Mouse (Mus musculus): Measurements from ENCODE around the gene Glod4. TPM values are rescaled to one million over a fixed set of nuclear protein-coding genes. Genes with fewer than 3 reads are reported as not detected.

The Glod4 gene
- total RNA-seq, 2 experiments from 2014 or later: 47.8 to 50.4 TPM

DNA sequence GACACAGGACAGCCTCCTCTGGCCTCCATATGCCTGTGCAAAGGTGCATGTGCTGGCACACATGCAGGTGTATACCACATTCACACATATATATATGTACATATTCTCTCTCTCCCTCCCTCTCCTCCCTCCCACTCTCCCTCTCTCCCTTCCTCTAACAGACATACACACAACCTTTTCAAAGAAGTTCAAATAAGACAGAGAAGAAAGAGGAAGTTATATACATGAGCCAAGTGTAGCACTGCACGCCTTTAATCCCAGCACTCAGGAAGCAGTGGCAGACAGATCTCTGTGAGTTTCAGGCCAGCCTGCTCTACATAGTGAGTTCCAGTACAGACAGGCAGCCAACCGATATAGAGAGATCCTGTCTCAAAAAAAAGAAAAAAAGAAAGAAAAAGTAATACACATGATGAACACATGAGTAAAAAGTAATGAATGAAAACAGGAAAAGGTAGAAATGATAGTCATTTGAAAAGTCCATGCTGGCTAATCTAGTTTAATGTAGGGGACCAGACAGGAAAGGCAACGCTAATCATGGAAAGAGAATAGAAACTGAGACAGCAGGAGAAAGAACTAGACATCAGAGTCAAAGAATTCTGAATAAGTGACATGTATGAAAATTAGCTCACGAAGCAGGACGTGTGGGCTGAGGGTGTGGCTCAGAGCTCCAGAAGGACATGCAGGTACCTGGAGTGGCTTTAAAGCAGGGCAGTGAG, 90.1 kb downstream of the Glod4 start:
- DNase-seq (ENCODE audit: low spot score in 2 of 2): no peak

GRCm38 (mm10) chr11:76150980-76151379, 92.5 kb downstream of the Glod4 start:
- no peak for DNase-seq (ENCODE audit: low spot score in 2 of 2)

DNA sequence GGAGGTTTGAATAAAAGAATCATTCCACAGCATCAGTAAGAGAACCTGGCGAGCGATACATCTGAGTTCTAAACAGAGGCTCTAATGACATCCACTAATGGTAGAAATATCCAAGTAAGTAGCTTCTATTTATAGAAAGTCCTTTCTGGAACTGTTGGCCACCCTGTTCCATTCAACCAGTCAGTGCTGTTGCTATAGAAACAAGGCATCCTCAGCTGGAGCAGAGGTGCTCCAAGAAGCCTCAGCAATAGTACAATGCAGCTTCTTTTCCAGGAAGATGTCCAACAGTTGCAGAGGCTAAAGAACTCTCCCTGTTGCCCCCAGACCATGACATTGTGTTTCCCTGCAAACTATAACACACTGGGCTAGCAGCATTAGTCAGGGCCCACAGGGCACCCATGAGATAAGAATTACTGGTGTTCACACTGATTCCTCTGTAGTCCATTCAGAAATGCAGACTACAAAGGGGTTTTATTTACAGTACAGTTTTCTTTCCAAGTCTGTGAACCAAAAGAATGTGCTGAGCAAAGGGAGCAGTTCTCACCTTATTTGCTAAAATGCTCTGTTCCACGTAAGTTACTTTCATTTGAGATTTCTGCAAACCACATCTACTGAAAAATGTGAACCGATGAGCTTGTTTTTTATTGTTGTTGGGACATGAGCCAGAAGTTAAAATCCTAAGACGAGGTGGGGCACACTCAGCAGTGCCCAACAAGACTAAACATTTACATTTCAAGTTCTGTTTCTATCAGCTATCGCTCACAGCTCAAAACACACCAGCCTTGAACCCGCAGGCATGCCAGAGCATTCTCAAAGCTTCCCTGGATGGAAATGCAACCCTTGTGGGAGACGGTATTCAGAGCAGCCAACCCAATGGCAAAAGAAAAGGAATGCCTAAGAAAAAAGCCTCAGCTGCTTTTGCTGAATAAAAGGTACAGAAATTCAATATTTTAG, 95.2 kb downstream of the Glod4 start:
- peak; percentile 9 to 36 for DNase-seq (ENCODE audit: low spot score in 2 of 2)

DNA sequence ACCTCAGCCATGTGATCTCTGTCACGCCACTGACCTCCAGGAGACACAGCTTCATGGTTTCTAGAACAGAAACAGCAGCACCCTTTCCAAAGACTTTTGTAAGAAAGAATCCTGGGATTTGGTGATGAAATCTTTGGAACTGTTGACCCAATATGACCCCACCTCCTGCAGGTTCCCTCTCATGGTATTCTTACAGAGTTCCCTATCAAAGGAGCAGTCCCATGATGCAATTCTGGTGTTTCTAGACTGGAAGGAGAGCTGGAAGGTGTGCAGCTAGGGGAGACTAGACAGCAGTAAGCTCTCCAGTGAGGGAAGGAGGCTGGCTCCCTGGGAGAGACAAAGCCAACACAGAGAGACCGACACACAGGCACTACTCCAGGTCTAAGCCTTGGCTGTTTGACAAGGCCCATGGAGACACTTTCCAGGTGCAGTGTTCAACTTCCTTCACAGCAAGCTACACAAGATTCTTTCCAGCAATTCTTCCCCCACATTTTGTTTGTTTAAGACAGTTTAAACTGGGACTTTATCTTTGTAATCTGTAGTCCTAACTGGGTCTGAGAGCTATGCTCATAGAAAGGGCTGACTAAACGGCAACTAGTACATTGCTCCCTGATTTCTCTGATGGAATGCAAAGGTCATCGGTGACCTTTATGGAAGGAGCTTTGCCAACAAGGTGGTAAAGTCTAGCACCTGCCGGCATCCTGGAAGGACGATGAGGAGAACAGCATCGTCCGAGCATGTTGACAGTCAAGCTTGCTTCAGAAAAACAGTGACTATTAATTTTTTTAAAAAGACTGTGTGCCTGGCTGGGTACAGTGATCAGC, 97.1 kb downstream of the Glod4 start:
- no peak for DNase-seq (ENCODE audit: low spot score in 2 of 2)

- DNase-seq (ENCODE audit: low spot score in 2 of 2): no peak
Observed at GRCm38 (mm10) chr11:76145169-76145568, 98.4 kb downstream of the Glod4 start.

DNA sequence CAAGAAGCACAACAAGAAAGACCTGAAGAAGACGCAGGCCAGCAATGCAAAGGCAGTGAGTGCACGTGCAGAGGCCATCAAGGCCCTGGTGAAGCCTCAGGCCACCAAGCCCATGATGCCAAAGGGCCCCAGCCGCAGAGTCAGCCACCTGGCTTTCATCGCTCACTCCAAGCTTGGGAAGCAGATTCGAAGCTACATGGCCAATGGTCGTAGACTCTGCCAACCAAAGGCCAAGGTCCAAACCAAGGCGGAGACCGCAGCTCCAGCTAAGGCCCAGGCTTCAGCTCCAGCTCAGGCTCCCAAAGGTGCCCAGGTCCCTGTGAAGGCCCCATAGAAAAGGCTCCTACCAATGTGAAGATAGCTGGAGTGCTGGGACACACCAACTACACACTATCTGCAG, 99.1 kb downstream of the Glod4 start:
- DNase-seq (ENCODE audit: low spot score in 2 of 2): no peak

DNA sequence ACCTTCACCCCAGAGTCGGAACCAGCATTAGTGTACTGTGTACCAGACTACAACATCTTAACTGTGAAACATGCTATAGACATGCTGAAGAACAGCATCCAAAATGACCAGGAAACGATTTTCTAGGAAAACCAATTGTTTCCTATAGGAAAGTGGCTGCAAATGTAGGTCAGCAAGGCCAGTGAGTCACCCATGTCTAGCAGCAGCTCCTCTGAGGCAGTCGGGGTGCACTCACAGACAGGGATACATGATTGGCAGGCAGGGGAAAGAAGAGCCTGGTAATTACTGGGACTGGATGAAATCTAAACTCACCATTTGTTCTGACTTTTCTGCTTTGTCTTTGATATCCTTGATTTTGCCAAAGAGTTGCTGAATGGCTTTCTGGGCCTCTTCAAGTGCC, 105.5 kb downstream of the Glod4 start:
- DNase-seq (ENCODE audit: low spot score in 2 of 2): no peak

DNA sequence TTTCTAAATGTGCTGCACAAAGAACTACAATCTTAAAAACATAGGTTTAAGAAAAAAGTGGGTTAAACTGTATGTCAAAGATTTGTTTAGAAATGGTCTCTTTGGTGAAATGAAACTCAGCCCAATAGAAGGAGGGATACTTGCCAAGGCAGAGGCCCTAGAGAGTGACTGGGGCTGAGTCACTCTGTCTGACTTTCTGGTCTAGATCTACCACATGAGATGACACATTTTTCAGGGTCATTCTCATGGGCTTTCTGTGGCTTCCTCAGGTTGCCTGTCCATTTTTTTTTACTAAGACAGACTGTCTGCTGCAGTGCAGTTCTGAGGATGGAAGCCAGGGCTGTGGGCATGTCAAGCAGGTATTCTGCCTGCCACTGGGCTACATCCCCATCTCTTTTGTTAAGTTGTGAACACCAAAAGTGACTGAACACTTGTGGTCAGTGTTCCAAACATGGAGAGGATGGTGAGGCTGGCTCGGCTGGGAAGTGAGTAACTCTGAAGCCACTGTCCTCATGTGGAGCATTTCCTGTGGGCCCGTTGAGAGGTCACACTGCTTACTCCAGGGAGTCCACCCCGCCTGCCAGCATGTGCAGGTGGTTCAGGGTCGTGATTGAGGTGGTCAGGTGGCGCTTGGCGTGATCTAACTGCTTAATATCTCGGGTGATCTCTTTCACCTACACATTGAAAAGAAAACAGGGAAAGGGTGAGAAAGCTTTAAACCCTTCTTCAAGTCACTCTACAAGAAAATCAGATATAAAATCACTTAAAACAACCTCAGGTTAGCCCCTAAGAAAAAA, 107.7 kb downstream of the Glod4 start:
- DNase-seq (ENCODE audit: low spot score in 2 of 2): no peak

DNA sequence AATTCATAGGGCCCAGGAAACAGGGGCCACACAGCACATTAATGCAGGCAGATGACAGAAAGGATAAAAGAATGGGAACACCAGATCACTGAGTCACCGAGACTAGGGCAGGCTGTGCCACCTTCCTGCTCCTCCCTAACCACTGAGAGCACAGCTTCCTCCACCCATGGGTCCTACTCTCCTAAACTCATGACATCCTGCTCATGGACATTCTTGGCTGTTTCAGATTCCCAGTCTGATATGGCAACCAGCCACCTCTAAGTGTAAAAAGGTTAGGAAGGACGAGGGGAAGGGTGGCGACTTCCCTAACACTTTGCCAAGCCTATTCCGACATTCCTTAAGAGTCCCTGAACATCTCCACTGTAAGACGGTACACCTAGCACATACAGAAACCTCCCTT, 112.7 kb downstream of the Glod4 start:
- DNase-seq (ENCODE audit: low spot score in 2 of 2): no peak

- no peak for DNase-seq (ENCODE audit: low spot score in 2 of 2)
Observed at GRCm38 (mm10) chr11:76125386-76125785, 118.1 kb downstream of the Glod4 start.

- no peak for DNase-seq (ENCODE audit: low spot score in 2 of 2)
Observed at GRCm38 (mm10) chr11:76123517-76123916, 120.0 kb downstream of the Glod4 start.

DNA sequence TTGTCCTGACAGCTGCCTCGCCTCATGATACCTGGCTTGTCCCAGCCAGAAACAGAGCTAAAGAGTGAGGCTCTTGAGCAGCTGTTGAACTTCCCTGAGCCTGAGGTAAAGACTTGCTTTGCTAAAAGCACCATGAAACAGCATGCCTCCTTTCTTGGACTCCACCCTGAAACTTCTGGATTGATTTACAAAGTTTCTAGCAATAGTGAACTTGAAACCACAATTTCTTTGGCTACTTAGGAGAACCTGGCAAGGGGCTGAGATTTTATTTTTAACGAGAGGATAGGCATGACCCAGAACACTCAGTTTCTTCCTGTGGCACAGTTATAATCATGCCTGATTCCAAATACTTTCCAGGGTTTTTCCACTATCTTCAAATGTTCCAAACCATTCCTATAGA, 121.0 kb downstream of the Glod4 start:
- DNase-seq (ENCODE audit: low spot score in 2 of 2): no peak

DNA sequence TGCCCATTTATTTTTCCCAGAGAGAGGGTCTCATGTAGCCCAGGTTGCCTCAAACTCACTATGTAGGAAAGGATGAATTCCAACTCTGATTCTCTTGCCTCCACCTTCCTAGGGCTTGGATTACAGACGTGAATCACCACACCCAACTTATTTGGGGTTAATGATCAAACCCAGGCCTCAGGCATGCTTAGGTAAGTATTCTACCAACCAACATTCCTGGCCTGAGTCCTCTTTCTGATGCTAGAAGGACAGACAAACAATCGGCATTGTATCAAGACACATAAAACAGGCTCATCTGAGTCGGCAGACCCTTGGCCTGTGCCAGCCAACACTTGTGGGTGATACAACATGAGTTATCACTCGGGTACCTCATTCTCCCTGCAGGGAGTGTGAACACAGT, 122.4 kb downstream of the Glod4 start:
- no peak for DNase-seq (ENCODE audit: low spot score in 2 of 2)

DNA sequence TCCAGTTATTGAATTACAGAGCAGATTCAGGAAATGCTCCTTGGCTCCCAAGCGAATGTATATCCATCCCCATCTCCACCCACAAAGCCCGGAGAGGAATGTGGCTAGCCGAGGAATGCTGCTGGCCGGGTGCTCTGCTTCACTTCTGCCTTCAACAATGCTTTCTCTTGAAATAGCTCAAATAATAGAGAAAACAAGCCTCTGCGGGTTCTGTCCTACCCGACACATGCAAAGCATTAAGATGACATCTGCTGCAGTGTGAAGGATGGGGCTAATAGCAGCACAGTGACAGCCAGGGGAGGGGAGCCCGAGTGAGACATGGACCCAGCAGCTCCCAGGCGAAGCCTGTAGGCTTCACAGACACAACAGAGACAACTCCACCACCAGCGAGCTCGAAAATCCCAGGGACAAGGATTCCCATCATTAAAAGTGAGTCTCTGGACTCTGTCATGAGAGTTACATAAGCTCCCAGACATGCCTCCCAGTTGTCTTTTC, 123.1 kb downstream of the Glod4 start:
- peak in 1 of 2 experiments; percentile 21 for DNase-seq (ENCODE audit: low spot score in 2 of 2)

DNA sequence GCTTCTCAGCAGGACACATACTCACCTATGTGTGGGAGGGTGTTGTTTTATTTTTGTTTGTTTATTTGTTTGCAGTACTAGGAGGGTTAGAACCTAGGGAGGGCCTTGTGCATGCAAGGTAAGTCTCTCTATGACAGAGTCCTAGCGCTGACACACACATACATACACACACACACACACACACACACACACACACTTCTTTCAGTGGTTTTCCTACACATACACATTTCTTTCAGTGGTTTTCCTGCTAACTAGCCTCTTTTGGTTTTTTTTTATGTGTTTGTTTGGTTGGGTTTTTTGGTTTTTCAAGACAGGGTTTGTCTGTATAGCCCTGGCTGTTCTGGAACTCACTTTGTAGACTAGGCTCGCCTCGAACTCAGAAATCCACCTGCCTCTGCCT, 133.1 kb downstream of the Glod4 start:
- DNase-seq (ENCODE audit: low spot score in 2 of 2): no peak

DNA sequence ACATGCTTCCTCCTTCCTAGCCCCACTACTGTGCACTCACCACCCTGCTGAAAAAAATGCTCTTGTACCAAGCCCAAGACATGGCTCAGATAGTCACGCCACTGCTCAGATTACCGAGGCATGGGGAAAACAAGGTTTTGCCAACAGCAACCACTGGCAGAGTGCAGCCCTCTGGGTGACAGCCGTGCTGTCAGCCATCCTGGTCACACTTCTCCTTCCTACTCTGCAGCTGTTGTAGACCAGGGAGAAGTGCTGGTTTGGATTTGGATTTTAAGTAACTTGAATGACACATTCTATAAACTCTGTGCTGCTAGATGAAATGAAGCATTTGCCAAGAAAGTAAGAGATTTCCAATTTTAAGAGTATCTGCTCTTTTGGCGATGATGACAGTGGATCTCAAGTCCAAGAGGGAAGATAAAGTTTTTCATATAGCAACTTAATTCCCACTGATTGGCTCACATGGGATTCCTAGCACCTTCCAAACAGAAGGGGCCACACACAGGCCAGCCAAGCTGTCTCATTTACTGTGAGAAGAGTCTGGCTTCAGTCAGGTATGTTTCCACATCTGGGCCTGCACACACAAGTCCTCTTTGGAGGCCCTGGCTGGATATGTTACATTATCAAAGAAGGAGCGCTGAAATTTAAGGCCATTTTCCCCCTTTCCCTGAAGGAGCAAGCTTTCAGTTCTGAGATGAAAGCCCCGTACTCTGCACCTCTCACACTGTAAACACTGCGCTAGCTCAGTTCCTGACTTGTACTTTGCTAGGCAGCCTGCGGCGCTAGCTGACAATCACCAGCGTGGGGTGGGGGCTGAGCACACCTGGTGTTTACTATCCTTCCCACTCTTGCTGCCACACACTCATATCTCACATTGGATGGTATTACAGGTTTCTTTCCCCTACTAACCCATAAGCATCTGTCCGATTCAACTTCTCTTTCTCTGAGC, 136.7 kb downstream of the Glod4 start:
- no peak for DNase-seq (ENCODE audit: low spot score in 2 of 2)

- DNase-seq (ENCODE audit: low spot score in 2 of 2): no peak
Observed at GRCm38 (mm10) chr11:76101154-76101553, 142.4 kb downstream of the Glod4 start.

- DNase-seq (ENCODE audit: low spot score in 2 of 2): no peak
Observed at GRCm38 (mm10) chr11:76099193-76099975, 144.1 kb downstream of the Glod4 start.

DNA sequence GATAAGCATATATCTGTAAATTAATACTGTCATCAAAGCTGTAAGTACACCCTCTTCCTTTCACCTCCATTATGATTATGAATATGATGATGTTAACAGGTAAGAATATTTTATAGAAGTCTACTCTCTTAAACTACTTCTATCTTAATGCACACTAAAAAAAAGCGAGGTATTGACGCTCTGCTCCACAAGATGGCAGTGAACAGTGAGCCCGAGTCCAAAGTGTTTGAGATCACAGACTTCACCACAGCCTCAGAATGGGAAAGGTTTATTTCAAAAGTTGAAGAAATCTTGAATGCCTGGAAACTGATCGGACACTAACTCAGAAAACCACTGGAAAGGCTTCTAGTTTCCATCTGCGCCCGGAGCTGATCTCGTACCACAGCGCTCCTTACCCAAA, 149.9 kb downstream of the Glod4 start:
- no peak for DNase-seq (ENCODE audit: low spot score in 2 of 2)
